Mouse (Mus musculus): ENCODE measurements at regions not wholly inside any gene's neighbourhood (a gene's known extent, or its start where the extent isn't known, plus 50 kb on each side); places are given as distances from the start of the nearest gene placed in this dataset.

DNA sequence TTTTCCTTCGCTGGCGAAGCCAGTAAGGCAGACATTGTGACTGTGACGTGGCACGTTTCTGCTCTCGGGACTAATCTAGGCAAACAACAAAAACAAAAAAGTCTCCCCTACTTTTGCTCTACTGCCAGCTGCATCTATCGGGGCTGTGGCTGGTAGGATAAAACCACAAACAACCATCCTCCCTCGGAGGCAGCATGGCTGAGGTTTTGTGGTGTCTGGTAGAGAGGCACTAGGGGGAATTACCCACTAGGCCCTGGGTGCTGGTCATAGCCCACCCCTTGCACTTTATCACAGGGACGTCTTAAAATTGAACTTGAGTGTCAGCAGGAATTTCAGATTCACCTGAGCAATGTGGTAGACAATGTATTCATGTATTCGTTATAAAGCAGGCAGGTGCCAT is 925.3 kb downstream of the Diaph3 start:
- no peak for DNase-seq (ENCODE audit: extremely low read depth, insufficient read length, low spot score)

DNA sequence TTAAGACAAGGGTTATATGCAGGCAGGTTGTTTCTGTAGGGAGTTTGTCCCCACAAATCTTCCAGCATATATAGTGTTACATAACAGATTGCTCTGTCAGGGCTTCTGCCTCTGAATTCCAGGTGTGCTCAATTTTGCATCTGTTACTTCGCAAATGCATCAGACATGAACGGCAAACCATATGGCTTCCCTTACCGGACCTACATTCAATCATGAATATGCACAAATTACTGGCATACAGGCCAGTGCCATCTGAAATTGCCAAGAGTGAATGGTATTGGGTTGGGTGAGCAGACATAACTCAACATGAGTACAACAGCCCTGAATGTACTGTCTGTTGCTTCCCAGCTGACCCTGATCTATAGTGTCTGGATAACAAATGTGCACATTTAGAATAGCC is 929.4 kb downstream of the Diaph3 start:
- DNase-seq (ENCODE audit: extremely low read depth, insufficient read length, low spot score), result no peak

DNA sequence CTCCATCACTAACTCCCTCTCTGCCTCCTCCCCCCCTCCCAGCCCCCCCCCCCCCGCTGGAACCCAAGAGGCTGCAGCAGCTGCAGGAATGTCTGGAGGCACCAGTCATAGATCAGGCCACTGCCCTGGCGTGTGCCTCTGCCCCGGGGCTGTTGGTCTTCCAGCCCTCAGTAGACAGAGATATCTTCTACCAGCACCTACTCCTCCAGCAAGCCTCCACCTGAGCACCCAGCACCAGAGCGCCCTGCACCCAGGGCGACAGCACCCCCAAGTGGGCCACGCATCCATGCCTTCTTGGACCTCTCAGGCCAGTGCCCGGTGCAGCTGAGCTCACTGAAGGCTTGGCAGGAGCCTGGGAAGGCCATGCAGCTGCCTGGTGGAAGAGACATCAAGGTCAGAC is 936.5 kb downstream of the Diaph3 start:
- no peak for DNase-seq (ENCODE audit: extremely low read depth, insufficient read length, low spot score)

DNA sequence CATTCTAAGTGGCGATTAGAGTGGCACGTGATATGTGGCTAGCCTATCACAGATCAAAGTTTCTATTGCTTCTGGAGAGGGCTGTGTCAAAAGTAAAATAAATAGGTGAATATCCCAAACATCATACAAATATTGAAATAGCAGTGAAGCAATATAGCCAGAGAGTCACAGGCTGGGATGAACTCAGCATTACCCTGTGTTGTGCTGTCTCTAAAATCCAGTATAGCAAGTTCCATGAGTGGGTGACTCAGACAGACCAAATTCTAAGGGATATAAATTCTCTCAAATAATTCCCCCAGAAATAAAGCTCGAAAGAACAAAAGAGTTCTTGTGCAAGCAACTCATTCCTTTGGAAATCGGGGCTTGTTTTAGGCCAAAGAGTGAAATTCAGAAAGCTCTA is 943.2 kb downstream of the Diaph3 start:
- no peak for DNase-seq (ENCODE audit: extremely low read depth, insufficient read length, low spot score)

DNA sequence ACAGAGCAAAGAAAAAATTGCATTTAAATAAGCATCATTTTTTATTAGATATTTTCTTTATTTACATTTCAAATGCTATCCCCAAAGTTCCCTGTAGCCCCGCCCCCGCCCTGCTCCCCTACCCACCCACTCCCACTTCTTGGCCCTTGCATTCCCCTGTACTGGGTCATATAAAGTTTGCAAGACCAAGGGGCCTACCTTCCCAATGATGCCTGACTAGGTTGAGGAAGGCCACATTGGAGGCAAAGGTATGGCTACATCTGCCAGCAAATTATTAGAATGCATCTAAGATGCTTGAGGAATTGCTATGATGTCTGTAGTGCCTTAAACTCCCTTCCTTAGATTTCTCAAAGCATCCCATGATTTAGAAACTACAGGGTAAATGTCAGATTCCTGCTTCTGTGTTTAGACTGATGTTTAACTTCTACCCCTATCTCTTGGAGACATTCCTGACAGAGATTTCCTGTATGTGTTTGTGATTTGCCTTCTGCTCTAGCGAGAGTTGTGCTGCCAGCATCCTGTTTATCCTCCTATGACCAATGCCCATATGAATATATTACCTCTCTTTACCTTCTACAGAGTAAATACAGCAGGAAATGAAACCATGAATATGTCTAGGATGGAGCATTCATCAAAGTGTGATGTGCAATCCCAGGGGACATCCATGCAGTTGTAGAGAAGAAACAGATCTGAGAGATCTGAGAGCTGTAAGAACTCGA is 956.2 kb downstream of the Diaph3 start:
- DNase-seq (ENCODE audit: extremely low read depth, insufficient read length, low spot score), result no peak

DNA sequence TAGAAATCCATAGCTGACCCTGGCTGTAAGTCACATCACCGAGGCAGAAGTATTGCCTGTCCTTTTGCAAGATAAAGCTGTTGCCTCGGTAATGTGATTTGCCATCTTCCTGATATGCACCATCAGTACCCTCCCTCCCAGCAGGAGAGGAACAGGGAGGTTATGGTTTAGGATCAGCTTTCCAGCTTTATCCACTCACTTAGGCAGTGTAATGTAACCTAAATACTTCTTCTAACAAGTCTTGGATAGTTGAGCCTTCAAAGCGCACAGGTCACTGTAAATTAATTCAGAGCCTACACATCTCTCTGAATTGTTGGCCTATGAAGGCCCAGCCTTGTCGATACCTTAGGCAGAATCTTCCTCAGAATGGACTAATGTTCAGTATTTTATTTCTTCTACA is 962.5 kb downstream of the Diaph3 start:
- no peak for DNase-seq (ENCODE audit: extremely low read depth, insufficient read length, low spot score)

DNA sequence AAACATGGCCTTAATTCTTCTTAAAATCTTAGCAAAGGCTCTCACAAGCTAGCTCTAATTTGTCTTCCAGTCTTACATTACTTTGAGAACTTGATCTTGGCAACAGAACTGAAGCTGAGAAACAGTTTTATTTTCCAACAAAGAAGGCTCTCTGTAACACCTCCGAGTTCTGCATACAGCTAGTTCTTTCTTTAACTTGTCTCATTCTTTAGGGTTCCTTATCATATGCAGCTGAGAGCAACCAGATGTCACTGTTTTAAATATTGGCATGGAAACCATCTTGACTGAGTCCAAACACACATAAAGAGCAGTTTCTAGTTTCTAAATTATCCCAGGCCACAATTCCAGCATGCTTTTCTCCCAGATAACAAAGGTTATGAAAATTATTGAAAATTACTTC is 969.9 kb downstream of the Diaph3 start:
- no peak for DNase-seq (ENCODE audit: extremely low read depth, insufficient read length, low spot score)

DNA sequence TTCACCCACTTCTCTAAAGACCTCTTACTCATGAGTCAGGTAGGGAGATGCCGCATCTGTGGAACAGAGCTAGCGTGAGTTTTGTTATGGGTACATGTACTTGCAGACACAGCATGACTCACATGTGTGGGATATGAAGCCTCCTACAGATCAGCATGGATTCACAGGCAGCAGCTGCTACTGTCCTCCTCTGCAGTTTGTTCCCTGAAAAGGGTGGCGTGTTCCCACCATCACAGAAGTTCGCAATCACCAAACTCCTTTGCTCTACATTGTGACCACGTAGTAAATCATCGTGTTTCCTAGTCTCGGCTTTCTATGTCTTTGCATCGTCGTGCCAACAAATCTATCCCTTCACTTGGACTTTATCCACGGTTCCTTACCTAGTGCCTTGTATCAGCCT is 981.9 kb downstream of the Diaph3 start:
- no peak for DNase-seq (ENCODE audit: extremely low read depth, insufficient read length, low spot score)

DNA sequence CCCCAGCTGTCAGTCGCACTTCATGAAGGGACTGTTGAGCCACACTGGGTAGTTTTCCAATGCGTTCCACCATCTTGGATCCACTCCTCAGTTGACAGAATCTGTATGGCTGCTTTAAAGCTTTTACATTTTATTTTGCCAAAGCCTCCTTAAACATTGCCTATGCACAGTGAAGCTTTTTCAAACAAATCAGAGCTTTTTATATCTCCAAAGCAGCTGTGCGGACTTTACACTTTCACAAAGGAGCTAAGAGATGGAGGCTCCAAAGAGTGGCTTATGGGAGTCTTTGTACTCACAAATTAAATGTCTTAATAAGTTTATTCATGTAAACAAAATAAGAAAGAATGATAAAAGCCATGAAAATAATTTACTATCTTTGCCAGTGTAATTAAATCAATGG is 986.3 kb downstream of the Diaph3 start:
- no peak for DNase-seq (ENCODE audit: extremely low read depth, insufficient read length, low spot score)

DNA sequence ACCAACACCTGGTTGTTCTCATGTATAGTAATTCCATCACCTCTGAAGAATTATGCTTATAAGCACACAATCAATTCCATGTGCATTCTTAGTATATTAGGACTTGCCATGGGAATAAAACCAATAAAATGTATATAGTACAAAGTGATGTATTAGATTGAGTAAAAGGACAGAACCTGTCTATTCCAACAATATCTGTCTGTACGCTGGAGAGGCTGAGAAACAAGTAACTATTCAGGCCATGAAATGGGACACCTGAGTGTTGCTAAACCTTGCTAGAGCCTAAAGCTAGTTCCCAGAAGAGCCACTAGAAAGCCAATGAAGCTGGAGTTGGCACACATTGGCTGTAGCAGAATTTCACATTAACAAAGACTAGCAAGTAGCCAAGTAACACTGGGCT is 989.8 kb downstream of the Diaph3 start:
- no peak for DNase-seq (ENCODE audit: extremely low read depth, insufficient read length, low spot score)

DNA sequence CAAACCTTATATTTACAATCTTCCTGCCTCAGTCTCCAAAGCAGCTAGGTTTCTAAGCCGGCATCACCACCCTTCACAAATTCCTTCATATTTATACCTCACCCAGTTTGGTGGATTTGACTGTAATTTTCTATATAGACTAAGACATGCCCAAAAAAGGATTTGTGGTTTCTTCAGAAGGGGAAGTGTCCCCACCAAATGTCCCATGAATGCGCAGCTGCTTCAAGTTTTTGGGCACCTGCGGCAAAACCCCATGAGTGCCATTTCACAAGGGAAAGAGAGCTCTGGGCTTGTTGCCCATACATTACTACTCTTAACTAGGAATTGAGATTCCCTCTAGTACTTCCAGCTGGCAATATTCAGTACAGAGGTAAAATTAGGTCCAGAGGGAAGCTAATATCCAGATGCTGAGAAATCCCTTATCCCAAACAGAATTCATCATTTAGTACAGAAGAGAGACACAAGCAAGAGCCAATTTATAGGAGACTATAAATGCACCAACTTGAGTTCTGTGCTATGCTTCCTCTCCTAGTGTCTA is 990.6 kb downstream of the Diaph3 start:
- DNase-seq (ENCODE audit: extremely low read depth, insufficient read length, low spot score), result no peak

DNA sequence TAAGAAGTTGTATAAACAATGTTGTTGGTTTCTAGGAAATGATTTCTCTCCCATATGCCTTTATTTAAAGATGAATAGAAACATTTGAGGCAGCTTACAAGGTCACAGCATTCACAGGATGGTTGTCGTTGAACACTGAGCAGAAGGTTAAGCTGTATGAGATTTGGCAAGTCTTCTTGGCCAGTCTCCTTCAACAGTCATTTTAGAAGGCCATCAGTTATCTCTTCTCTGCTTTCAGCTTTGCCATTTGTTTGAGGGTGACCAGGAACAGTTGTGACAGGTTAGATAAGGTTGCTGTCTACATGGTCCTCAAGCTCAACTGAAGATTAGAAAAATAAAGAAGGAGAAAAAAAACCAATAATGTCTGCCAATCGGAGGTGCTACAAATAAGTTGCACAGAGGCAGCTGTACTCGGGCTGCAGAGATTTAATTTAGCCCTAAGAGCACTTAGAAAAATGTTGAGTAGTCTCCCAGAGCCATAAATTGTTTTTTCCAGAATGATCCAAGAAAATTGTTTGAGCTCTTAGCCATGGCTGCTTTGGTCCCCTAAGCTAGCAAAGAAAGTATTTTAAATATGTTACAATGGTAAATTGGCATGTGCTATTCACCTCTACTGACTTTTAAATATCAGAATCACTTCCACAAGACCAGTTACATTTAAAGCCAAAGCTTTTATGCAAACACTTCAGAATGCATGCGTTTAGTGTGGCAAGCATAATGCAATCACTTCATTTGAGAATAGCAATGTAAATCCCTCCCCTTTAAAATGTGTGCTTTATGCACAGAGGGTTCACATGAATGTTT is 1025.6 kb downstream of the Diaph3 start:
- DNase-seq (ENCODE audit: extremely low read depth, insufficient read length, low spot score), result no peak

DNA sequence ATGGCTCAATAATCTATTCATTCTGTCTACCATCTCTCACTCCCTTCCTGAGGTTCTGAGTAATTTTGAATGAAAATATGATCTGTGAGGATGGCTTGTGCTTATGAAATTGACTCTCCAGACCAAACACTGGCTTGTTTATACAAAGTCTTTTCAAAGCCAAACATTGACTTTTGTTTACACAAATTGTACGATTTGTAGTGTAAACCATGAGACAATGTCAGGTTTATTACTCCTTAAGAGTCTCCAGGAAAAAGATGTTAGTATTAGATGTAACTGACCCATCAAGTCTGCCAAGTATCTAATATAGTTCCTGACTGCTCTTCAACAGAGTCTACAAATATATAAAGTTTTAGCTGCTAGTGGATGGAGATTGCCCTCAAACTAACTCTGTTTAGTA is 1039.5 kb downstream of the Diaph3 start:
- no peak for DNase-seq (ENCODE audit: extremely low read depth, insufficient read length, low spot score)

DNA sequence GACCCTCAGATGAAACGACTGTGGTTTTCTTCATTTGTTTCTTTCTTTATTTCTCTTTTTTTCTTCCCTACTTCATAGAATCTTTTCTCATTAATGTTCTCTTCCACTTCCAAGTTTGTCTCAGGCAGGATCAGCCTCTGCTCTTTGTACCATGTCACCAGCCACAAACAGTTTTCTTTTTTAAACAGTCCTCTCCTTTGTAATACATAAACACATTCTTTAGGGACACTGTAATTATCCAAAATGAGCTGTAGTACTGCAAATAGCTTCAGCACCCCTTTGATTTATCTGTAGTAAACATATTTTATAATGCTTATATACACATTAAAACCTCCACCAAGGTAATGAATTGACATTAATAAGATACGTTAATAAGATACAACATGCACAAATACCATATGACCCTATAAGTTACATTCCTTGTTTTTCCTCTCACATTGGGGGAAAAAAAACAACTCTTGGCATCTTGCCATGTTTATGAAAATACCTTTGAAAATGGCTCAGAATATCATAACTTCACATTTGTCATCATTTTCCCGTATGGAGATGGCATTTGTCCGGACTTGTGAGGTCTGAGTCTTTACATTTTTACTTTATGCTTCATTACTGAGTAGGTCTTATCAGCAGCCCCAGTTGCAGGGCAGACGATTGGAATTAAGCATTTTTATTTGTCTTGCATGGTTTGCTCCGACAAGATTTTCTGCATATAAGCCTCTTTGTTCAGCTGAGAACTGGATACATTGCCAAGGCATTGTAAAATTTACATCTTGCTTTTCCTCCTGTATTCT is 1070.5 kb downstream of the Diaph3 start:
- DNase-seq (ENCODE audit: extremely low read depth, insufficient read length, low spot score), result no peak

DNA sequence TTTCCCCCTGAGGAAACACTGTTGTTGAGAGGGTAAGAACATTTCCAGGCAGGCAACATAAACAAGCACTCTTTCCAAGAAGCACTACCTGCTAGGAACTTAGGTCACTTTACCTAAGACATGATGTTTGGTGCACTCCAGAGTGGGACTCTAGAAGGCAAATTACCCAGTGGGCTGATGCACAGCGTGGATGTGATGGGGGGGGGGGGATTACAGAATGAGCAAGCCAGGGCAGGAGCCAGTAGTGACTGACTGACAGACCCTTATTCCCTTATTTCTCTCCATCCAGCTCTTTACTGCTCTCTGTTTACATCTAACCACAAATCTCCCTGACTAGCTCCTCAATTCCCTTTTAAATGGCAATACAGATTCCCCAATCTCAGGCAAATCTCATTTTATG is 1071.7 kb downstream of the Diaph3 start:
- no peak for DNase-seq (ENCODE audit: extremely low read depth, insufficient read length, low spot score)

DNA sequence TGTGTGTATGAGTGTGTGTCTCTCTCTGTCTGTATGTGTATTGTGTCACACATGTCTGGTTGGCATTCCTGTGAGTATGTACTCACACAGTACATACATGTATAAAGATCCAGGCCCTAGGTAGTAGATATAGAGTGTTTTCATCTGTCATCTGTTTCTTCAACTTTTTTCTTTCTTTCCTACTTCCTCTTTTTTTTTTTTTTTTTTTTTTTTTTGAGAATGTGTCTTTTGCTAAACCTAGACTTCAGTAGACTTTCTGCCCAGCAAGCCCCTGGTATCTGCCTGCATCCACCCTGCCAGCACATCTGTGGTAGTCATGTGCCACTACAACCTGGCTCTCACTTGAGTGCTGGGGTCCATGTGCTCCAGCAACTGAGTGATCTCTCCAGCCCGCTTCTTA is 1073.3 kb downstream of the Diaph3 start:
- no peak for DNase-seq (ENCODE audit: extremely low read depth, insufficient read length, low spot score)

DNA sequence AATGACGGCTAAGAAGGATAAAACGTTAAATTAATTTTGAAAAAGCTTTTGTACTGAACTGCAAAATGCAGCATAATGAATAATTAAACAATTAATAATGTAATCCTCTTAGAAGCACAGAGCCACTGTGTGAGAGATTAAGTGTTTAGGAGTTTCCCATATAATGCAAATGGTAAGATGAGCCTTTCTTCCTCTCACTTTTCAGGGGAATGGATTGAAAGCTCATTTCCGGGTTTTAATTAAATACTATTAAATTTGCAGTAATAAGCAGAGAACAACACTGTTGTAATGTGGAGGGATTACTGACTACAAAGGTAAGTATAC is 1077.5 kb downstream of the Diaph3 start:
- no peak for DNase-seq (ENCODE audit: extremely low read depth, insufficient read length, low spot score)

DNA sequence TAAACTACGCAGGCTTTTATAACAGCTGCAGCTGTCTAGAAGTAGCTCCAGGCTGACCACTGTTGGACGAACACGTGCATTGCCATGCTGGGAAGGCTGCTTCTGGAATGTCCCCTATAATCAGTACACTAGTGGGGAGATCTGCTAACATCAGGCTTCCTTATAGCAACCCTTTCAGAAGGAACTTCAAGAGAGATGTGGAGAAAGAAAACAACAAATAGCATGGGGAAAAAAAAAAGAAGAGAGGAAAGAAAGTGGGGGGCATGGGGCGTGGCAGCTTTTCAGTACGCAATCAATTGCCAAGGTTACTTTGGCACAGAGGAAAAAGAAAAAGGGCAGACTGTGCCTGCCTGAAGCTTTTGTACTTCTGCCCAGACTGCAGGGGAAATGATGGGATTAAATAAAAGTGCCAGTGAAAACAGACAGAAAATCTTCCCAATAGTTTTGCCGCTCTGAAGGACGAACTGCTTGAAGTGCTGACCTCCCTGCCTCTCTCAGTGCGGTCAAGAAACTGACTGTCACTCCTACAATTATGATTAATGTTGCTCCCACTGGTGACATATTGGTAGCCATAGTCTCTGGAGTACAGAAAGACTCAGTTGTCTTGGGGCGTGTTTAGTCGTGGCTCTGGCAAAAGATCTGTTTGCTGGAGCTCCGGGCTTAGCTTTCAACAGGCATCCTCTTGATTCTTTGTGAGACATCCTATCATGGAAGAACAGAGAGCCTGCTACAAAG is 1078.0 kb downstream of the Diaph3 start:
- no peak for DNase-seq (ENCODE audit: extremely low read depth, insufficient read length, low spot score)

DNA sequence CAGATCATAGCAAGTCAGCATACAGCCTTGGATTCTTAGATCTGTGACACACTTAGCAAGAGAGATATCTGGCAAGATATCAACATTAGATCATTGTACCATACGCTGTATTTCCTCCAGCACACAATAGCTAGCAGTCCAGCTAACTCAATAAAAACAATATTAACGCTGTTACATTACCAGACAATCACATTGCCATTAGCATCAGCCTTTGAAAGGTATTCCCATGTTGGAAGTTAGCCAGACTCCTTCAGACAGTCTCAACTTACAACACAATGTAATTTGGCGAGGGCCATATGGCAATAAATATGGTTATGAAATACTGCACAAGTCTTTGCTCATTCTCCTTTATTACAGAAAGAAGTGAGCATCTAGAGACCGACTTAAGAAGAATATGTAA is 1084.0 kb downstream of the Diaph3 start:
- DNase-seq (ENCODE audit: extremely low read depth, insufficient read length, low spot score), result no peak

DNA sequence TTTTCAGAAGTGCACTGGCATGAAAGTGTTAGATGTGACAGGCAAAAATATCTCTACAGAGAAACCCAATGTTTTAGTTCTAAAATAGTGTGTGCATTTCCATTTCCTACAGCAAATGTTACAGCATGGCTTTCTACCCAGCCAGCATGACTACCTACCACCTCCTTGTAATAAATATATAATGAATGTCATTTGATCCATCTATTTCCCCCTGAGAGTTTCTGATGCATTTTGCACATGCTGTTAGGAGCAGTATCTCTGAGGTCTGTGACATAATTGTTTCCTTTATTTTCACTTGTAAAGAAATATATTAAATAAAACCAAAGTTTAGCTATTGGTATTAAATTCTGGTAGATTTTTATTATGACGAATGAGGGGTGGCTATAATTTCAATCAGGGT is 1086.4 kb downstream of the Diaph3 start:
- DNase-seq (ENCODE audit: extremely low read depth, insufficient read length, low spot score), result no peak

DNA sequence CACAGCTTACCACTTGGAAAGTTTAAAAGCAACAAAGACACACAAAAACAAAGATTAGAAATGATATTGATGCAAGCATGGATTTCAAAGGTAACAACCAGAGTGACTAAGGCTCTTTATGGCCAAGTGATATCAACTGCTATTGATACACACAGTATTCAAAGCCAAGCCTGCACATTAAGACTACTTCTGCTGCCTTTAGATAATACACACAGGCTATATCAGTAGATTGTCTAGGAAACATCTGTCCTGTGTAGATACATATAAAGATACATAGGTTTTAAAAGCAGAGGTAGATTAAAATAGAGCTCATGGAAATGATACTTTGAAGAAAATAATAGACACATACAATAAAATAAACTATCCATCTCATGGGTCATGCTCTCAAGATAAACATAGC is 1111.6 kb downstream of the Diaph3 start:
- no peak for DNase-seq (ENCODE audit: extremely low read depth, insufficient read length, low spot score)
